Mouse (Mus musculus): ENCODE results near the gene Psmb9.

- TF ChIP-seq CTCF (IDR thresholded peaks at IDR 0.05) (no peak), POLR2A (IDR thresholded peaks at IDR 0.05; ENCODE audit: insufficient read depth, low read depth, low read length) (no peak), EP300 (IDR thresholded peaks at IDR 0.05; ENCODE audit: insufficient read depth, low read depth, low read length) (no peak)
Measured at GRCm38 (mm10) chr17:34143461-34143860, 44.1 kb downstream of the Psmb9 start.
